ENCODE assay signal across 14 mouse cellular contexts in the genomic region with DNA sequence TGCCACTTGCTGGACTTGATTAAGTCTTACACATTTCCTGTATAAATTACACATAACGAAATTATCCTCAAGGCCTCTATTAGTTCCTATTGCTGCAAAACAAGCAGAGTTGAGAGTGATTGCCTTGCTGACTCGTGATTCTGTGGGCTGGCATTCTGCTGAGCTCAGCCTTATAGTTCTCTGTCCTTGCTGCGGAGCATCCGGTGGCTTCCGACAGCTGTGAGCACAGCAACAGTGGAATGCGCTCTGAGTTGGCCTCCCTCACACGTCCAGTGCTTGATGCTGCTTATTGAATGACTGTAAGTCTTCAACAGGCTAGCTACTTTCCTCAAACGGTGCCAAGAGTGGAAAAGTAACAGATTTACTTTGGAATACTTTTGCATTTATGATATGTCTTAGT. TPM values are rescaled to one million over a fixed set of nuclear protein-coding genes. Genes with fewer than 3 reads are reported as not detected.
A peak's percentile ranks its signal among the peaks of the same experiment; 100 is the strongest.
DNase-seq lines count a peak whose midpoint lies in the region; TF ChIP-seq lines count a peak whose summit lies in the region.
"Had no signal": no experiment of that assay in that cellular context is flagged by ENCODE, and none has a peak within 500 bp of the region (broad histone marks: within the 10 kb centered on the region; RNA-seq: fewer than 3 reads in every experiment).

No protein-coding gene starts in this region.

- no peak for TF ChIP-seq POLR2A in lung, adult 2 months (IDR thresholded peaks at IDR 0.05; ENCODE audit: borderline replicate concordance, extremely low read depth, low read depth, low read length)

- no peak for TF ChIP-seq CTCF in lung, adult 2 months (IDR thresholded peaks at IDR 0.05; ENCODE audit: insufficient read depth, low read length)

- WGBS in lung, adult 2 months, result 52% methylated on average over 8 of the region's 8 CpGs

- peak; percentile 12 for DNase-seq in adrenal gland, postnatal 10 days
- no peak for DNase-seq in adrenal gland, postnatal 4 days (ENCODE audit: low spot score in 2 of 2)
- DNase-seq in kidney, adult 11 months, result peak; percentile 8
- DNase-seq in kidney, adult 8-10 months, result no peak
- peak; percentile 49 for DNase-seq in lung, postnatal 10 days
- DNase-seq in lung, adult 2 months, result no peak
- DNase-seq in urinary bladder, postnatal 14 days (ENCODE audit: low spot score), result no peak
- DNase-seq in ovary, postnatal 14 days (ENCODE audit: low spot score), result no peak
- DNase-seq: cerebellum, postnatal 25 days; right cerebral cortex, postnatal 4 days had no signal

- H3K4me1 ChIP-seq in lung, adult 2 months (ENCODE audit: control insufficient read depth, insufficient read depth, low read length), result no peaks in the 10 kb centered on the region
- H3K4me1 ChIP-seq: embryonic facial prominence, embryonic 13.5 days; forebrain, embryonic 12.5 days; midbrain, embryonic 15.5 days had no signal

- no peak overlapping the region for H3K4me3 ChIP-seq in lung, adult 2 months (replicated peaks; ENCODE audit: extremely low read depth, low read depth, low read length)
- H3K4me3 ChIP-seq: embryonic facial prominence, embryonic 13.5 days; forebrain, embryonic 12.5 days; limb, embryonic 10.5 days; midbrain, embryonic 15.5 days had no signal

RNA-seq across cellular contexts. Expression of a gene that starts 40.0 kb away (rescaled TPM):
- 10 to 100 TPM; 21.8 to 26.8 TPM for total RNA-seq in adrenal gland, postnatal 10 days (2021)
- total RNA-seq in adrenal gland, postnatal 4 days (2021), result 10 to 100 TPM; 34.8 to 38.0 TPM
- 35.5 and 50.1 TPM in 2 replicates for polyA plus RNA-seq in lung, adult 2 months (2012; rRNA removed)

Comparison
In these comparisons a context has a peak if more than half of its experiments do, and no peak if none do; other contexts are left out.
1. DNase-seq: peak in adrenal gland, postnatal 10 days (single experiment), kidney, adult 11 months (single experiment) and lung, postnatal 10 days (single experiment); none in adrenal gland, postnatal 4 days (0 of 2), kidney, adult 8-10 months (0 of 2), lung, adult 2 months (single experiment), urinary bladder, postnatal 14 days (single experiment) and ovary, postnatal 14 days (single experiment).